Mouse (Mus musculus) E14TG2a.4 (cell line): ENCODE data around the gene Trex1.

Experiments
- CTCF ChIP-seq: conservative IDR thresholded peaks from 2 replicates; pipeline ENCODE4 v1.5.1; 2014; ENCODE audit warnings: low read length
- NANOG ChIP-seq: IDR thresholded peaks from 2 replicates; pipeline ENCODE4 v1.6.1; 2014; ENCODE audit warnings: borderline replicate concordance, low read length, mixed read lengths

DNA sequence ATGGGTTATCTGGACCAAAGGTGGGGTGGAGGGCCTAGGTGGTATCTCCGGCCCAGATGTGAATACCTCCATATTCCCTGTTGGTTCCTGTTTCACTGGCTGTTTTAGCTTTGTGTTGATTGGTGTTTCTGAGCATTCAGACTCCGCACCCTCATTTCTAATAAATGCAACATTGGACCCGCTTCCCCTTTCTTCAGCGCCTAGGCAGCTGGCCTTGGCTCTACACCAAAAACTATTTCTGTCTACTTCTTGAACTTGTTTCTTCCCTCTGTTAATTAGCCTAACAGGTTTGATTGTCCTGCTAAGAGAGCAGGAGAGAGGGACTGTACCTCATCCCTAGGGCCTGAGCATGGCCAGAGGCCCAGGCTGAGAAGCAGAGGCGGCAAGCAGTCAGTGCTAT lies 2.0 kb downstream of the Trex1 start:
- no peak for TF ChIP-seq CTCF
- no peak for TF ChIP-seq NANOG
